Mouse (Mus musculus) left cerebral cortex, postnatal 25 days (tissue): ENCODE data around the gene Prr15l. TPM values are rescaled to one million over a fixed set of nuclear protein-coding genes. Genes with fewer than 3 reads are reported as not detected.

Experiments used
- DNase-seq, 2 experiments: peaks; one replicate each; pipeline ENCODE4 v3.0.0; 2022; ENCODE audit warnings: low spot score in 2 of 2, mixed read lengths in 1 of 2
- intact Hi-C: fragments of 180-260 bp; cut with DNase I; formaldehyde crosslinking; loops from one replicate; pipeline ENCODE4 v1.15.1; 2025
- total RNA-seq, 2 experiments: library from RNA; stranded (reverse); gene quantifications; 2 replicates each; pipeline ENCODE4 v1.2.3; 2021

Prr15l gene
- total RNA-seq = not detected

- no peak for DNase-seq
- intact Hi-C loops = no loop called here
Measured at GRCm38 (mm10) chr11:96928088-96928487, at the start of gene Prr15l. Gene Prr15l (plus strand): TSS chr11:96928104.

- intact Hi-C loops = no loop called here
- DNase-seq = no peak
Measured at GRCm38 (mm10) chr11:96878715-96879114, 49.2 kb upstream of the Prr15l start.

GRCm38 (mm10) chr11:96879359-96879758, 48.5 kb upstream of the Prr15l start:
- no peak for DNase-seq
- intact Hi-C loops = no loop called here

GRCm38 (mm10) chr11:96880296-96880695, 47.6 kb upstream of the Prr15l start:
- no peak for DNase-seq
- intact Hi-C loops = no loop called here

- intact Hi-C loops = no loop called here
- no peak for DNase-seq
Measured at GRCm38 (mm10) chr11:96885901-96886340, 42.0 kb upstream of the Prr15l start.

- intact Hi-C loops = no loop called here
- DNase-seq = no peak
Measured at GRCm38 (mm10) chr11:96886942-96887546, 40.9 kb upstream of the Prr15l start.

GRCm38 (mm10) chr11:96891784-96892527, 35.9 kb upstream of the Prr15l start:
- intact Hi-C loops = no loop called here
- DNase-seq = no peak

- intact Hi-C loops = no loop called here
Measured at GRCm38 (mm10) chr11:96893203-96893842, 34.6 kb upstream of the Prr15l start.

GRCm38 (mm10) chr11:96895886-96896285, 32.0 kb upstream of the Prr15l start:
- no peak for DNase-seq
- intact Hi-C loops = no loop called here

More at GRCm38 (mm10) chr11:96893203-96893842, 34.6 kb upstream of the Prr15l start:
- no peak for DNase-seq

- intact Hi-C loops = no loop called here
- DNase-seq = no peak
Measured at GRCm38 (mm10) chr11:96899449-96900306, 28.2 kb upstream of the Prr15l start.

- intact Hi-C loops = no loop called here
- DNase-seq = no peak
Measured at GRCm38 (mm10) chr11:96901332-96901731, 26.6 kb upstream of the Prr15l start.

GRCm38 (mm10) chr11:96902639-96903635, 25.0 kb upstream of the Prr15l start:
- intact Hi-C loops = no loop called here
- DNase-seq = peak in 1 of 2 experiments; percentile 37

GRCm38 (mm10) chr11:96906431-96907161, 21.3 kb upstream of the Prr15l start:
- DNase-seq = peak in 1 of 2 experiments; percentile 31
- intact Hi-C loops = no loop called here

- intact Hi-C loops = no loop called here
- DNase-seq = no peak
Measured at GRCm38 (mm10) chr11:96908594-96908993, 19.3 kb upstream of the Prr15l start.

GRCm38 (mm10) chr11:96910003-96910402, 17.9 kb upstream of the Prr15l start:
- intact Hi-C loops = loop anchor here (1.0 kb wide), 1 partner anchor 43 kb away; no protein-coding TSS in a partner anchor
- peak; percentile 85 to 89 for DNase-seq

- intact Hi-C loops = no loop called here
- DNase-seq = no peak
Measured at GRCm38 (mm10) chr11:96912682-96913081, 15.2 kb upstream of the Prr15l start.

GRCm38 (mm10) chr11:96916044-96916884, 11.6 kb upstream of the Prr15l start, which contains the start of gene Cdk5rap3:
Gene Cdk5rap3 (minus strand): TSS chr11:96916496.
- intact Hi-C loops = loop anchor here (1.0 to 5.0 kb wide), 4 partner anchors 47 to 129 kb away; partner anchors contain the start of gene Cbx1
- peak; percentile 98 to 99 for DNase-seq
